Mouse (Mus musculus) stomach, embryonic 15.5 days (tissue): ENCODE data around the gene Prss34. TPM values are rescaled to one million over a fixed set of nuclear protein-coding genes. Genes with fewer than 3 reads are reported as not detected.
A peak's percentile ranks its signal among the peaks of the same experiment; 100 is the strongest.

ENCODE experiments used
- ATAC-seq: fragments of 200-750 bp; cut with Nextera tagmentation; 2 replicates; pipeline ENCODE4 v1.8.0; 2017; ENCODE audit warnings: low read depth, moderate number of reproducible peaks, moderate TSS enrichment; ENCODE audit not compliant: insufficient read depth, low FRiP score
- H3K27ac ChIP-seq: fragments of 300-500 bp; sonication (generic); 2 replicates; pipeline ENCODE4 v1.5.1; 2015; ENCODE audit warnings: mild to moderate bottlenecking, inconsistent platforms
- H3K27me3 ChIP-seq: fragments of 300-500 bp; sonication (generic); replicated peaks from 2 replicates; pipeline ENCODE4 v1.6.1; 2015; ENCODE audit warnings: inconsistent platforms
- H3K36me3 ChIP-seq: fragments of 300-500 bp; sonication (generic); 2 replicates; pipeline ENCODE4 v1.6.1; 2015; ENCODE audit warnings: inconsistent platforms
- H3K4me1 ChIP-seq: fragments of 300-500 bp; sonication (generic); 2 replicates; pipeline ENCODE4 v1.6.1; 2015; ENCODE audit warnings: inconsistent platforms
- H3K4me2 ChIP-seq: fragments of 300-500 bp; sonication (generic); 2 replicates; pipeline ENCODE4 v1.6.1; 2015; ENCODE audit warnings: mild to moderate bottlenecking, inconsistent platforms
- H3K4me3 ChIP-seq: fragments of 300-500 bp; sonication (generic); replicated peaks from 2 replicates; pipeline ENCODE4 v1.5.1; 2015; ENCODE audit warnings: inconsistent platforms
- H3K9ac ChIP-seq: fragments of 300-500 bp; sonication (generic); 2 replicates; pipeline ENCODE4 v1.6.1; 2015; ENCODE audit warnings: inconsistent platforms
- H3K9me3 ChIP-seq: fragments of 300-500 bp; sonication (generic); 2 replicates; pipeline ENCODE4 v1.6.1; 2016; ENCODE audit warnings: inconsistent platforms
- WGBS: fragments of 180-500 bp; shearing (Covaris S2); methylation state at CpG from one replicate; pipeline ENCODE4 v1.1.7; 2015; 5-methylcytosine and 5-hydroxymethylcytosine counted together
- polyA plus RNA-seq: library from polyadenylated mRNA; unstranded; fragments of >200 nt; fragmentation: Nextera tagmentation; extraction: Ambion mirVana; gene quantifications from 2 replicates; pipeline ENCODE4 v1.2.1, GENCODE M21; 2015

Gene Prss34
- polyA plus RNA-seq, 1 experiment from 2014 or later, result 1.8 TPM

DNA sequence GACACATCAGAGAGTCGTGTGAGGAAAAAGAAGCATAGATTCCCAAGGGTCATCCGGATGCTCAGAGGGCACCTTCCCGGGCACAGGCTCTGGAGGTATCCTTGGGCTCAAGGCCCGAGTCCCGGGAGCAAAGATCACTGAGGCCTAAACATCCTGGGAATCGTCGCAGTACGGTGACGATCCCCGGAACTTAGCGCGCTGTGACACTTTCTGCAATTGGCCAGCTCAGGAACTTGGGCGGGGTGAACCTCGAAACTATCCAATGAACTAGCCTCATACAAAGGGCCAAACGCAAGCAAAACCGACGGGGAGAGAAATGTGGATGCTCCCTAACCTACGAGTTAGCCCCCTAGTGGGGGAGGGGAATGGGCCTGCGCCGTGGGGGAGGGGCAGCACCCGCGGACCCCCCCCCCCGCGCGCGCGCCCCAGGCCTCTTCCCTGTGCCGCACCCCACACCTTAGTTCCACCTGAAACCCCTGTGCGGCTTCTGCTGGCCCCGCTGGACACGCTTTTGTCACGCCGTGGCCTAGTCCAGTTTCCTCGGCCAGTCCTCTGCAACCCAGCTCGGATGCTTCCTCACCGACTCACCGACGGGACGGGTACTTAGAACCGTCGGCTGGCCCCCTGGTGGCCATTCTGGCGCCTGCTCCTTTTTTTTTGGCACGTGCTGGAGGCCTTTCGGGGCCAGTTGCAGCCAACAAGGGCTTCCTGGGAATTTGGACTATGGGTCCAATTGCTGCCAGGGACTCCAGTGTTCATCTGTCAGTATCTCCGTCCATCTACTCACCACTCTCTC is 24.3 kb upstream of the Prss34 start:
- H3K36me3 ChIP-seq, result peaks cover 5% of the 10 kb centered on the region
- peak; percentile 82 for ATAC-seq
- peak overlapping the region; percentile 99 for H3K9ac ChIP-seq
- WGBS, result under 1% methylated on average over 45 of the region's 45 CpGs
- peak overlapping the region; percentile 98 for H3K27ac ChIP-seq
- no peaks in the 10 kb centered on the region for H3K9me3 ChIP-seq
- H3K4me1 ChIP-seq, result peaks cover 24% of the 10 kb centered on the region
- no peaks in the 10 kb centered on the region for H3K27me3 ChIP-seq
- H3K4me2 ChIP-seq, result peak overlapping the region; percentile 52
- peak overlapping the region; percentile 98 for H3K4me3 ChIP-seq

DNA sequence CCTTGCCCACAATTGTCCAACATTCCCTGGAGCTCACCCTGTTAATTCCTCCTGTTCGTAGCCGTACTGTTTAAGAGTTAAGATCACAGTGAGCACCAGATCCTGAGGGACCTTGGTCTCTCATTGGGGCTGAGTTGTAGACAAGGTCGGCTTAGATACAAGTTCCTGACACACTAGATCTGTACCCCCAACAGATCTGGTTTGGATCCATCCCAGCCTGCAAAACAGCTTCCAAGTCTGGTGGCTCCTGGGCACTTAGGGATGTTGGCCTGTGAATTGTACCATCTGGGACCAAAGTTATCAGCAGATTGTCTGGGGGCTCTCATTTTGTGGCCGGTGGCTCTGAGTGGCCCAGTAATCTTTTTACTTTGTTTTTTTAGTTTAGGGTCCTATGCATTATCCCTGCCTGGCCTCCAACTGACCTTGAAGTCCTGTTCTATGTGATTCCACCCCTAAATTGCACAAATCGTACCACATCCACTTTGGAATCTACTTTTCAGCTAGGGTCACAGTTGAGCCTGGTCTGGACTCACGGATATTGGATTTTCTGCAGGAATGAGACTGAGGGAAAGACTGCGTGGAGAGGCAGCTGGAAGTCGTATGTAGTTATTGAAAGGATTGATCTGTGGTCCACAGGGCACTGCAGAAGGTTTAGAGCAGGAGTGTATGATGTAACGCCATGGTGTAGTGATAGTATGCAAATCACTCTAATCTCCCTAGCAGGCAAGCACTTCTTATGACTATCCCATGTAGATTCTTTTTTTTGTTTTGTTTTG is 23.4 kb upstream of the Prss34 start, which contains the start of gene Ube2i:
Gene Ube2i, minus strand, starts transcription at position 52 of the 776 bp plus-strand sequence.
- 74% methylated on average over 9 of the region's 9 CpGs for WGBS
- H3K27ac ChIP-seq, result peak within 1 kb of the TSS; percentile 98

DNA sequence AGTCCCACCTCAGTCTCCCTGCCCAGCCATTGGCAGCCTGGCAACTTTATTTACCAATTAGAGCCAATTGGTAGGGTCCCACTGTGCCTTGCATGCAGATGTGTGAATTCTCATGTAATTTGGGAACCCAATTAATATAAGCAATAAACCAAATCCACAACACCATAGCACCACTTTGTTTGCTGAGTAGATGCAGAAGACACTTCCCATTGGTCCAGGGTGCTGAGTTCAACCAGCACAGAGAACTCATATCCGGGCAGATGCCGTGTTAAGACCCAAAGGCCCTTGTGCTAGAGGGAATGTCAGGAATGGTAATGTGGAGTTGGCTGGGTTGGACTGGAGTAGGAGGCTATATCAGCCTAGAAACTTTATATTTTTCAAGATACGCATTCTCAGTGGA is 22.4 kb upstream of the Prss34 start:
- WGBS, result 96% methylated on average over 3 of the region's 3 CpGs
- Histone ChIP-seq H3K27ac (no peak overlapping the region), H3K27me3 (no peaks in the 10 kb centered on the region), H3K9ac (no peak overlapping the region), H3K9me3 (no peaks in the 10 kb centered on the region), H3K4me2 (no peak overlapping the region), H3K4me1 (peaks cover 16% of the 10 kb centered on the region), H3K4me3 (no peak overlapping the region), H3K36me3 (no peaks in the 10 kb centered on the region)
- no peak for ATAC-seq

More for the DNA sequence above, 23.4 kb upstream of the Prss34 start, which contains the start of gene Ube2i:
- H3K4me1 ChIP-seq, result peaks cover 24% of the 10 kb centered on the region
- H3K36me3 ChIP-seq, result no peaks in the 10 kb centered on the region
- ATAC-seq, result no peak
- peak within 1 kb of the TSS; percentile 98 for H3K4me3 ChIP-seq
- no peaks in the 10 kb centered on the region for H3K9me3 ChIP-seq
- no peaks in the 10 kb centered on the region for H3K27me3 ChIP-seq
- peak within 1 kb of the TSS; percentile 52 for H3K4me2 ChIP-seq
- peak within 1 kb of the TSS; percentile 99 for H3K9ac ChIP-seq

DNA sequence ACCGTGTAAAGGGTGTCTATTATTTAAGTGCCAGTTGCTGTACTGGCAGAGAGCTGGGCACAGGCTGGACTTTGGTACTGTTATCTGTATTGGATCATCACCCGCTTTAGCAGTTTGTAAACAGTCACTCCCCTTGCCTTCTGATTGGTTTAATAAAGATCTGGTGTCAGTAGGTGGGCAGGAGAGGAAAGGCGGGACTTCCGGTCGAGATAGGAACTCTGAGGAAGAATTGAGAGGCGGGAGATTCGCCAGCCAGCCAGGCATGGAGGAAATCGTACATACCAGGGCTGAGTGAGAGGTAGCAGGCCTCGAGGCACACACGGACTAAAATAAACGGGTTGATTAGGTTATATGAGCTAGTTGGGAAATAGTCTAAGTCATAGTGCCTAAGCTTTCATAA is 16.1 kb upstream of the Prss34 start:
- no peak overlapping the region for H3K27ac ChIP-seq
- H3K4me2 ChIP-seq, result no peak overlapping the region
- no peaks in the 10 kb centered on the region for H3K36me3 ChIP-seq
- ATAC-seq, result peak; percentile 76; the same call in 1 of the 2 replicates
- H3K9ac ChIP-seq, result no peak overlapping the region
- H3K9me3 ChIP-seq, result no peaks in the 10 kb centered on the region
- H3K4me1 ChIP-seq, result no peaks in the 10 kb centered on the region
- no peak overlapping the region for H3K4me3 ChIP-seq
- H3K27me3 ChIP-seq, result no peaks in the 10 kb centered on the region
- WGBS, result 34% methylated on average over 11 of the region's 11 CpGs

DNA sequence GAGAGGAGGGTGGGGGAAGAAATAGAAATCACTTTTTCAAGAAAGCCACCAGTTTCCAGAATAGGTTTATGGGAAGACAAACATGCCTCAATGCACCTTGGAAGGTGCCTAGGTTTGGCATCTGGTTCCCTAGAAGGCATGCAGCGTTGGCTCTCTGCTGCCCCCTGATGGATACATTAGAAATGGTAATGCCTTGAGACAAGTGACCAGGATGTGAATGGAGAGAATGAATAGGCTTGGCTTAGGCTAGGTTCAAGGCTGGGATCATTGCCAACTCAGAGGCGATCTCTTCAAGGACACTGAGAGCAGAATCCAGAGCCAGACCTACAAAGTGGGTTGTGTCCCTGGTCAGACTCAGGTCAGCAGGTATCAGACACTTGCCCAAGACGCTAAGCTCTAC is 13.2 kb upstream of the Prss34 start:
- peak; percentile 39; the same call in 1 of the 2 replicates for ATAC-seq
- Histone ChIP-seq H3K4me2 (no peak overlapping the region), H3K9ac (no peak overlapping the region), H3K9me3 (no peaks in the 10 kb centered on the region), H3K27me3 (no peaks in the 10 kb centered on the region), H3K27ac (no peak overlapping the region), H3K4me1 (no peaks in the 10 kb centered on the region), H3K36me3 (no peaks in the 10 kb centered on the region), H3K4me3 (no peak overlapping the region)
- WGBS, result 22% methylated on average over 3 of the region's 3 CpGs

DNA sequence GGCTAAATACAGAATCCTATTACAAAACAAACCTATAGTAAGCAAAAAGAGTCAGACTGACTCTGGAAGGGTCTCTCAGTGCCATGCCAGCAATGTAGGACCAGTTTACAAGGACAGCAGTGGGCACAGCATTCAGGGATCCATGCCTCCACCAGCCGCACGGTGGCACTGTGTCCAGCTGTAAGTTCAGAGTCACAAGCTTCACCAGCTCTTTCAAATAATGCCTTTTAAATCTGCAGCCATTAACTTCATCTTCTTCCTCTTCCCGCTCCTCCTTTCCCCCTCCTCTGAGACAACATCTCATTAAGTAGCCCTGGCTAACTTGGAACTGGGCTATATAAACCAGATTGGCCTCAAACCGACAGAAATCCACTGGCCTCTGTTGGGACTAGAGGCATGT is 9.4 kb upstream of the Prss34 start:
- Histone ChIP-seq H3K36me3 (no peaks in the 10 kb centered on the region), H3K9me3 (no peaks in the 10 kb centered on the region), H3K4me2 (no peak overlapping the region), H3K9ac (no peak overlapping the region), H3K4me1 (no peaks in the 10 kb centered on the region), H3K27me3 (no peaks in the 10 kb centered on the region), H3K4me3 (no peak overlapping the region), H3K27ac (no peak overlapping the region)
- ATAC-seq, result no peak
- 21% methylated on average over 4 of the region's 4 CpGs for WGBS

DNA sequence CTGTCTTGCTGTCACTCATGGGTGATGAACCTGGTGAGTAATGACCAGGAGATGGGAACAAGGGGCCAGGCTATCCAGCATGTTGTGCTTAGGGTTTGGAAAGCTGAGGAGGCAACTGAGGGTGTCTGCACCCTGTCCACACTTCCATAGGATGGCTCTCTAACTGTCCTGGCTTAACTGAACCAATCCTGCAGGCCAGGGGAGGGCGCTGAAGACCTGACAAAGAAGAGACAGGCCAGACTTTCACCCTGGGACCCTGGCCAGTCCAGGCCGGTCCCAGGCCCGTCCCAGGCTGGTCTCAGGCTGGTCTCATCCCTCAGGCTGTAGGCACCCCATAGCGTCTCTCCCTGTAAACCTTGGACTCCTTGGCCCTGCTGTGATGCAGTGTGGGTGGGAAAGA is 7.8 kb upstream of the Prss34 start:
- Histone ChIP-seq H3K4me1 (no peaks in the 10 kb centered on the region), H3K9me3 (no peaks in the 10 kb centered on the region), H3K36me3 (no peaks in the 10 kb centered on the region), H3K27ac (no peak overlapping the region), H3K4me3 (no peak overlapping the region), H3K4me2 (no peak overlapping the region), H3K27me3 (no peaks in the 10 kb centered on the region), H3K9ac (no peak overlapping the region)
- no peak for ATAC-seq
- 36% methylated on average over 4 of the region's 4 CpGs for WGBS

DNA sequence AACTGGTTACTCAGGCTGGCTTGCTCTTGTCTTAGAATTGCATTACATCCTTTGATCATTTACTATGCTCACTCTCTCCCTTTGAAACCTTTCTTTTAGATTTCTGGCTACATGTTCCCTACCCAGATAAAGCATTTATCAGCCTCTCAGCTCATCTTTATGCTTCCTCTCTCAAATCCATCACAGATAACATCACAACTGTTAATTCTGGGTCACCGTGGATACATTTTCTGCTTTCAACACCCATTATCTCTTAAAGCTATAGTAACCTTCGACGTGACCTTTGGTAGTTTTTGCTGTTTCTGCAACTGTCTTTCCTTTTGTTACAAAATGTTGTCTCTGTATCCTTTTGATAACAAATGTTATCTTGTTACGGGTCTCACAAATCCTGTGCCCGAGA is 4.7 kb upstream of the Prss34 start:
- H3K27ac ChIP-seq, result no peak overlapping the region
- H3K36me3 ChIP-seq, result no peaks in the 10 kb centered on the region
- no peaks in the 10 kb centered on the region for H3K9me3 ChIP-seq
- no peaks in the 10 kb centered on the region for H3K27me3 ChIP-seq
- no peak overlapping the region for H3K9ac ChIP-seq
- no peaks in the 10 kb centered on the region for H3K4me1 ChIP-seq
- no peak overlapping the region for H3K4me2 ChIP-seq
- H3K4me3 ChIP-seq, result no peak overlapping the region
- 56% methylated on average over 5 of the region's 5 CpGs for WGBS
- ATAC-seq, result no peak

DNA sequence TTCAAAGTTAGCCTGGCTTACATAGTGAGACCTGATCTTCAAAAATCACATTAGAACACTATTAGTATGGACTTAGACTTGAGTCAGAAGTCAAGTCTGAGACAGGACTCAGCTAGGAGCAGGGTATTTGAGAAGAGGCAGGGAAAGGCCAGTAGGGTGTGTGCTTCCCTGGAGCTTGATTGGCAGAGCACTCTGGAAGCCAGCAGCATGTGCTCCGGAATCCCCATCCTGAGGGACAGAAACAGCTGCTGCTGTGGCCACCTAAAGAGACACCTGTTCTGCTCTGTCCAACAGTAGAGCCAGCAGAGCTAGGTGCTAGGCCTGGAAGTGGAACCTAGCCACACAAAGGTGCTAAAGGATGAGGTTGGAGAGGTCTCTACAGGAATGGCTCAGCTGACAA is 4.1 kb upstream of the Prss34 start:
- no peak overlapping the region for H3K4me2 ChIP-seq
- H3K36me3 ChIP-seq, result no peaks in the 10 kb centered on the region
- H3K4me3 ChIP-seq, result no peak overlapping the region
- H3K9me3 ChIP-seq, result no peaks in the 10 kb centered on the region
- no peaks in the 10 kb centered on the region for H3K27me3 ChIP-seq
- WGBS, result 61% methylated on average over 1 of the region's 1 CpGs
- H3K27ac ChIP-seq, result no peak overlapping the region
- H3K9ac ChIP-seq, result no peak overlapping the region
- no peaks in the 10 kb centered on the region for H3K4me1 ChIP-seq
- ATAC-seq, result no peak

DNA sequence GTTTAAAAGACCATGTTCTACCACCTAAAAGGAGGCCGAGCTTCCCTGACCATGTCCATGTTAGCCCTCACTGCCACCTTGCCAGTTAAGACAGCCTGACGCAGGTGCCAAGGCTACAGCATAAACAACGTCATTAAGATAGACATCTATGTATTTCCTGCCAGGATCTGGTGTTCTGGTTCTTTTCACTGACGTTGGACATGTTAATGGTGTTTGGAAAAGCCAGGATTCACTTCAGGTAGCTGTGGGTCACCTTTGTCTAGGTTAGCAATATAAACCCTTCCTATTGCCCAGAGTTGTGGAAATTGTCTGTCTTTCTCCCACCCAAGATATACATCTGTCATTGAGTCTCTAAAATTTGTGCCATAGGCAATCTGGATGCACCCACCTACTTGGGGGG is 10.2 kb downstream of the Prss34 start, which contains the start of gene Prss28:
Gene Prss28, plus strand, starts transcription at position 301 of the 400 bp plus-strand sequence.
- no peak within 1 kb of the TSS for H3K4me3 ChIP-seq
- H3K27me3 ChIP-seq, result no peaks in the 10 kb centered on the region
- no peaks in the 10 kb centered on the region for H3K36me3 ChIP-seq
- WGBS, result 49% methylated on average over 4 of the region's 4 CpGs
- H3K27ac ChIP-seq, result no peak within 1 kb of the TSS
- H3K9me3 ChIP-seq, result no peaks in the 10 kb centered on the region
- no peak for ATAC-seq
- no peaks in the 10 kb centered on the region for H3K4me1 ChIP-seq
- no peak within 1 kb of the TSS for H3K9ac ChIP-seq
- H3K4me2 ChIP-seq, result no peak within 1 kb of the TSS

DNA sequence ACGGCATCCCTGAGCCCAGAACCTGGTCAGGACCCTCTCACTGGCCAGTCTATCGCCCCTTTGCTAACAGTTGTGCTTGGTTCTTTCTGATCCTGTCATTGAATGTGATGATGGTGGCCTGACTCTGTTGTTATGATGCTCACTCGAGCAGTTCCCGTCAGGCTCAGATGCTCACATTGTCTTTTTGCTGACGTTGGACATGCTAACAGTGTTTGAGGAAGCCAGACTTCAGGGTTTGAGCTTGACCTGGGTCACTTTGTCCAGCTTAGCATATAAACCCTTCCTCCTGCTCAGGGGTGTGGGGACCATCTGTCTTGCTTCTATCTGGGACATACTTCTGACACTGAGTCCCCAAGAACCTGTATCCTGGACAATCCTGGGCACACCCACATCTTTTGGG is 20.2 kb downstream of the Prss34 start, which contains the start of gene Prss29:
Gene Prss29, plus strand, starts transcription at position 301 of the 400 bp plus-strand sequence.
- Histone ChIP-seq H3K27ac (no peak within 1 kb of the TSS), H3K4me2 (no peak within 1 kb of the TSS), H3K4me3 (no peak within 1 kb of the TSS), H3K4me1 (no peaks in the 10 kb centered on the region), H3K9ac (no peak within 1 kb of the TSS), H3K9me3 (no peaks in the 10 kb centered on the region), H3K36me3 (no peaks in the 10 kb centered on the region), H3K27me3 (no peaks in the 10 kb centered on the region)
- WGBS, result 72% methylated on average over 5 of the region's 5 CpGs
- no peak for ATAC-seq

DNA sequence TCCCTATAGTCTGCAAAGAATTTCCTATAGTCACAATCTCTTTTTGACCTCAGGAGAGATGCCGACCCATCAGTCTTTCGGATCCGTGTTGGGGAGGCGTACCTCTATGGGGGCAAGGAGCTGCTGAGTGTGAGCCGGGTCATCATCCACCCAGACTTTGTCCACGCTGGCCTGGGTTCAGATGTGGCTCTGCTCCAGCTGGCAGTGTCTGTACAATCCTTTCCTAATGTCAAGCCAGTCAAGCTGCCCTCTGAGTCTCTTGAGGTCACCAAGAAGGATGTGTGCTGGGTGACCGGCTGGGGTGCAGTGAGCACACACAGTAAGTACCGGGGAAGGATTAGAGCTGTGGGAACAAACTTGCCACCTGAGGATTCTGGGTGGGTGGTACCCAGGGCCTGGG is 22.6 kb downstream of the Prss34 start:
- Histone ChIP-seq H3K27me3 (0 out of 2 replicates have a peak, but pooled peaks cover 2% of the 10 kb centered on the region), H3K9ac (no peak overlapping the region), H3K9me3 (no peaks in the 10 kb centered on the region), H3K36me3 (no peaks in the 10 kb centered on the region), H3K4me3 (no peak overlapping the region), H3K4me1 (no peaks in the 10 kb centered on the region), H3K4me2 (no peak overlapping the region), H3K27ac (no peak overlapping the region)
- 85% methylated on average over 8 of the region's 8 CpGs for WGBS
- no peak for ATAC-seq
